Mouse (Mus musculus) C2C12 (cell line): ENCODE results near the gene Hsd3b4.
"Not testable (repeated sequence)": the region's sequence is repeated elsewhere in the genome, so short reads cannot be mapped to it uniquely, and the experiment has no call there.

Experiments
- CTCF ChIP-seq: IDR thresholded peaks from one replicate; pipeline ENCODE4 v1.5.1; 2011; ENCODE audit not compliant: control insufficient read depth, insufficient read depth, insufficient read length
- MYOG ChIP-seq: IDR thresholded peaks from one replicate; pipeline ENCODE4 v1.6.1; 2011; ENCODE audit not compliant: control insufficient read depth, insufficient read length; ENCODE audit errors: extremely low read depth

GRCm38 (mm10) chr3:98494184-98494583 lies 16.1 kb downstream of the Hsd3b4 start:
- not testable (repeated sequence) for TF ChIP-seq CTCF, MYOG
